Mouse (Mus musculus) G1E (cell line): Measurements from ENCODE around the gene Gria1.

ENCODE experiments used
- CTCF ChIP-seq: IDR thresholded peaks from 2 replicates; pipeline ENCODE4 v1.5.1; 2012; ENCODE audit warnings: low read depth, low read length, inconsistent platforms, mixed read lengths
- GATA1 ChIP-seq: IDR thresholded peaks from 2 replicates; pipeline ENCODE4 v1.6.1; 2012; ENCODE audit warnings: borderline replicate concordance, low read length, inconsistent platforms, mixed read lengths
- TAL1 ChIP-seq: conservative IDR thresholded peaks from 2 replicates; pipeline ENCODE4 v1.6.1; 2012; ENCODE audit warnings: low read depth, low read length, inconsistent platforms, mixed read lengths

- TF ChIP-seq CTCF (no peak), TAL1 (no peak), GATA1 (no peak)
Observed at GRCm38 (mm10) chr11:56985457-56985856, 25.7 kb upstream of the Gria1 start.
